Mouse (Mus musculus) bone marrow macrophage, adult 2 months (primary cell): ENCODE results near the gene Rhebl1. TPM values are rescaled to one million over a fixed set of nuclear protein-coding genes. Genes with fewer than 3 reads are reported as not detected.

Experiments
- H3K27ac ChIP-seq: 2 replicates; pipeline ENCODE4 v1.5.1; 2012; ENCODE audit warnings: low read depth, low read length; ENCODE audit not compliant: insufficient read depth
- H3K4me1 ChIP-seq: 2 replicates; pipeline ENCODE4 v1.6.1; 2012; ENCODE audit warnings: low read length; ENCODE audit not compliant: control insufficient read depth, insufficient read depth
- H3K4me3 ChIP-seq: 2 replicates; pipeline ENCODE4 v1.5.1; 2012; ENCODE audit warnings: mild to moderate bottlenecking, low read length, moderate library complexity; ENCODE audit not compliant: insufficient read depth
- CTCF ChIP-seq: IDR thresholded peaks from 2 replicates; pipeline ENCODE4 v1.5.1; 2012; ENCODE audit warnings: low read depth, mild to moderate bottlenecking, low read length, moderate library complexity
- POLR2A ChIP-seq: IDR thresholded peaks from 2 replicates; pipeline ENCODE4 v1.6.1; 2012; ENCODE audit warnings: mild to moderate bottlenecking, low read depth, low read length, borderline replicate concordance
- polyA plus RNA-seq: library from polyadenylated mRNA; stranded (reverse); fragments of >200 nt; gene quantifications from 2 replicates; pipeline ENCODE4 v1.2.4, GENCODE M21; 2012; ENCODE audit not compliant: missing spikeins, insufficient read depth, insufficient read length

The Rhebl1 gene
- polyA plus RNA-seq, 1 experiment = 11.8 TPM

GRCm38 (mm10) chr15:98880978-98881655 lies 13.2 kb downstream of the Rhebl1 start:
- peak overlapping the region; percentile 35; the same call in 1 of the 2 replicates for H3K27ac ChIP-seq
- H3K4me3 ChIP-seq = peak overlapping the region; percentile 77
- TF ChIP-seq CTCF (no peak), POLR2A (no peak)
- peaks cover 13% of the 10 kb centered on the region for H3K4me1 ChIP-seq

- Histone ChIP-seq H3K4me3 (no peak overlapping the region), H3K27ac (no peak overlapping the region), H3K4me1 (peaks cover 13% of the 10 kb centered on the region)
- TF ChIP-seq CTCF (no peak), POLR2A (no peak)
Measured at GRCm38 (mm10) chr15:98877331-98877730, 17.0 kb downstream of the Rhebl1 start.

- Histone ChIP-seq H3K27ac (peak overlapping the region; percentile 92), H3K4me3 (peak overlapping the region; percentile 91), H3K4me1 (peaks cover 10% of the 10 kb centered on the region)
- TF ChIP-seq CTCF (peak; percentile 5; the same call in 1 of the 2 replicates), POLR2A (no peak)
Measured at GRCm38 (mm10) chr15:98871916-98872888, 22.1 kb downstream of the Rhebl1 start.

- peaks cover 10% of the 10 kb centered on the region for H3K4me1 ChIP-seq
- TF ChIP-seq CTCF (no peak), POLR2A (no peak)
- H3K27ac ChIP-seq = peak within 1 kb of the TSS; percentile 92
Measured at GRCm38 (mm10) chr15:98871070-98871915, 23.0 kb downstream of the Rhebl1 start, which contains the start of gene Kmt2d. Gene Kmt2d (minus strand): TSS chr15:98871204.

GRCm38 (mm10) chr15:98870179-98871069 lies 23.9 kb downstream of the Rhebl1 start:
- Histone ChIP-seq H3K4me3 (peak overlapping the region; percentile 91), H3K4me1 (peaks cover 10% of the 10 kb centered on the region), H3K27ac (peak overlapping the region; percentile 16; the same call in 1 of the 2 replicates)
- TF ChIP-seq CTCF (no peak), POLR2A (no peak)

More at GRCm38 (mm10) chr15:98871070-98871915, 23.0 kb downstream of the Rhebl1 start, which contains the start of gene Kmt2d:
- H3K4me3 ChIP-seq = peak within 1 kb of the TSS; percentile 91

- H3K27ac ChIP-seq = no peak overlapping the region
- TF ChIP-seq POLR2A (no peak), CTCF (no peak)
- H3K4me1 ChIP-seq = peaks cover 10% of the 10 kb centered on the region
- peak overlapping the region; percentile 91 for H3K4me3 ChIP-seq
Measured at GRCm38 (mm10) chr15:98869342-98870178, 24.8 kb downstream of the Rhebl1 start.

- TF ChIP-seq POLR2A (no peak), CTCF (no peak)
- Histone ChIP-seq H3K27ac (no peak overlapping the region), H3K4me3 (peak overlapping the region; percentile 91), H3K4me1 (peaks cover 10% of the 10 kb centered on the region)
Measured at GRCm38 (mm10) chr15:98868346-98869063, 25.8 kb downstream of the Rhebl1 start.
